Comparison of ENCODE assay signal across 10 mouse cellular contexts in the genomic region with DNA sequence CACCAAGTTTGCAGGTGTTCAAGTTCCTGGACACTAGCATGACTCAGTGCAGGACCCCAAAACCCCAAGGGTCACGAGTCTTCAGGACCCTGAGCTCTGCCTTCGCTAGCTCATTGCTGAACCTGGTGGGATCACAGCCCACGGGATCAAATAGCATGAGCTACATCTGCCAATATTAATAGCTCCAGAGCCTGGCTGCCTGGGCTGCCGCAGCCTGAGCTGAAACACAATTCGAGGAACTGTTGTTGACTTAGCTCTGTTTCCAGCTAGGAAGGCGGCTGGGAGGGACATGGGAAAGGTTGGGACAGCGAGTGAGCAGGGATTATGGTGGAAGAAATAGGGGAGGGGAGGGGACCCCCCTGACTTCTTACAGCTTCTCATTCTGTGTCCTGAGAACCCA. TPM values are rescaled to one million over a fixed set of nuclear protein-coding genes. Genes with fewer than 3 reads are reported as not detected.
DNase-seq lines count a peak whose midpoint lies in the region; ATAC-seq and TF ChIP-seq lines count a peak whose summit lies in the region.
"Had no signal": no experiment of that assay in that cellular context is flagged by ENCODE, and none has a peak within 500 bp of the region (broad histone marks: within the 10 kb centered on the region; RNA-seq: fewer than 3 reads in every experiment).

No protein-coding gene starts in this region.

- H3K27ac ChIP-seq in lung, embryonic 15.5 days, result peak overlapping the region; percentile 54
- H3K27ac ChIP-seq in hindbrain, postnatal 0 days, result peak overlapping the region; percentile 15; the same call in 1 of the 2 replicates
- peak overlapping the region; percentile 94 for H3K27ac ChIP-seq in stomach, embryonic 15.5 days

- WGBS in lung, embryonic 15.5 days, result 26% methylated on average over 7 of the region's 7 CpGs
- WGBS in hindbrain, postnatal 0 days, result 41% methylated on average over 7 of the region's 7 CpGs
- WGBS in stomach, embryonic 15.5 days, result 36% methylated on average over 7 of the region's 7 CpGs

- peaks cover 52% of the 10 kb centered on the region for H3K4me1 ChIP-seq in lung, embryonic 15.5 days
- peaks cover 24% of the 10 kb centered on the region for H3K4me1 ChIP-seq in hindbrain, postnatal 0 days (ENCODE audit: insufficient read depth, low read length)
- peaks cover 61% of the 10 kb centered on the region for H3K4me1 ChIP-seq in stomach, embryonic 15.5 days

- no peak overlapping the region for H3K4me3 ChIP-seq in lung, embryonic 15.5 days
- H3K4me3 ChIP-seq in hindbrain, postnatal 0 days (ENCODE audit: low read length), result no peak overlapping the region
- no peak overlapping the region for H3K4me3 ChIP-seq in stomach, embryonic 15.5 days (replicated peaks)
- H3K4me3 ChIP-seq: hindbrain, embryonic 15.5 days had no signal

- no peak for ATAC-seq in lung, embryonic 15.5 days (ENCODE audit: borderline replicate concordance, extremely low read depth, low FRiP score, low TSS enrichment)
- no peak for ATAC-seq in hindbrain, postnatal 0 days
- ATAC-seq in stomach, embryonic 15.5 days (ENCODE audit: insufficient read depth, low FRiP score, low read depth), result no peak
- no peak for ATAC-seq in inflammation-experienced regulatory T-cells, adult 6 months
- ATAC-seq: CD4-positive, CD25-positive, alpha-beta regulatory T cell, adult 4 months had no signal

- H3K27me3 ChIP-seq in lung, embryonic 15.5 days, result no peaks in the 10 kb centered on the region
- H3K27me3 ChIP-seq in hindbrain, postnatal 0 days (ENCODE audit: insufficient read depth, low read length), result no peaks in the 10 kb centered on the region
- no peaks in the 10 kb centered on the region for H3K27me3 ChIP-seq in stomach, embryonic 15.5 days (replicated peaks)
- H3K27me3 ChIP-seq: hindbrain, embryonic 15.5 days had no signal

- DNase-seq in gastrocnemius, adult 18-20 months (ENCODE audit: low spot score), result peak; percentile 60
- no peak for DNase-seq in gastrocnemius, postnatal 36 days
- no peak for DNase-seq in lung, adult 18-20 months
- no peak for DNase-seq in hindbrain, postnatal 0 days (ENCODE audit: low spot score)
- no peak for DNase-seq in cerebellum, adult 8-10 months

- H3K36me3 ChIP-seq in lung, embryonic 15.5 days, result 0 out of 2 replicates have a peak, but pooled peaks cover 4% of the 10 kb centered on the region
- no peaks in the 10 kb centered on the region for H3K36me3 ChIP-seq in hindbrain, postnatal 0 days (ENCODE audit: insufficient read depth, low read length)
- H3K36me3 ChIP-seq in stomach, embryonic 15.5 days, result peaks cover 2% of the 10 kb centered on the region; the same call in 1 of the 2 replicates
- H3K36me3 ChIP-seq: hindbrain, embryonic 15.5 days had no signal

- intact Hi-C loops in gastrocnemius, postnatal 36 days (cut with DNase I), result no loop called here

- no peak for TF ChIP-seq CTCF in hindbrain, postnatal 0 days (IDR thresholded peaks at IDR 0.05; ENCODE audit: low read depth)

- no peaks in the 10 kb centered on the region for H3K9me3 ChIP-seq in lung, embryonic 15.5 days
- H3K9me3 ChIP-seq in hindbrain, postnatal 0 days (ENCODE audit: low read length), result no peaks in the 10 kb centered on the region
- H3K9me3 ChIP-seq in stomach, embryonic 15.5 days, result no peaks in the 10 kb centered on the region
- H3K9me3 ChIP-seq: hindbrain, embryonic 15.5 days had no signal

- no peak overlapping the region for H3K4me2 ChIP-seq in lung, embryonic 15.5 days
- no peak overlapping the region for H3K4me2 ChIP-seq in hindbrain, postnatal 0 days (ENCODE audit: low read depth, low read length)
- no peak overlapping the region for H3K4me2 ChIP-seq in stomach, embryonic 15.5 days
- H3K4me2 ChIP-seq: hindbrain, embryonic 15.5 days had no signal

- H3K9ac ChIP-seq in lung, embryonic 15.5 days, result no peak overlapping the region
- no peak overlapping the region for H3K9ac ChIP-seq in hindbrain, postnatal 0 days (replicated peaks; ENCODE audit: low read length)
- no peak overlapping the region for H3K9ac ChIP-seq in stomach, embryonic 15.5 days
- H3K9ac ChIP-seq: hindbrain, embryonic 15.5 days had no signal

RNA-seq across cellular contexts. Expression of gene Dnajb12, which starts 23.8 kb away (rescaled TPM):
- 10 to 100 TPM; 73.4 to 80.1 TPM for total RNA-seq in gastrocnemius, adult 18-20 months (2021)
- total RNA-seq in gastrocnemius, postnatal 36 days (2021), result 10 to 100 TPM; 54.7 to 61.2 TPM
- polyA plus RNA-seq in lung, embryonic 15.5 days (2015; fragmentation: Nextera tagmentation; extraction: Ambion mirVana), result 21.0 and 24.1 TPM in 2 replicates
- 45.1 and 56.8 TPM in 2 replicates for total RNA-seq in hindbrain, postnatal 0 days (2014; rRNA removed)
- polyA plus RNA-seq in hindbrain, postnatal 0 days (2015; fragmentation: Nextera tagmentation; extraction: Ambion mirVana), result 25.5 and 26.4 TPM in 2 replicates
- 20.6 and 22.0 TPM in 2 replicates for polyA plus RNA-seq in stomach, embryonic 15.5 days (2015; fragmentation: Nextera tagmentation; extraction: Ambion mirVana)
- polyA plus RNA-seq in inflammation-experienced regulatory T-cells, adult 6 months (2017; shearing (Covaris generic)), result 10 to 100 TPM; 15.7 to 18.1 (median 17.4) TPM

RNA-seq across cellular contexts. Expression of gene Ddit4, which starts 48.5 kb away (rescaled TPM):
- total RNA-seq in gastrocnemius, adult 18-20 months (2021), result 100 to 1,000 TPM in 1 of 2 experiments, 1 to 10 TPM in 1; 8.1 to 202 TPM
- total RNA-seq in gastrocnemius, postnatal 36 days (2021), result 10 to 100 TPM; 18.2 to 39.3 TPM
- polyA plus RNA-seq in lung, embryonic 15.5 days (2015; fragmentation: Nextera tagmentation; extraction: Ambion mirVana), result 43.2 and 49.6 TPM in 2 replicates
- total RNA-seq in hindbrain, postnatal 0 days (2014; rRNA removed), result 55.9 and 76.6 TPM in 2 replicates
- polyA plus RNA-seq in hindbrain, postnatal 0 days (2015; fragmentation: Nextera tagmentation; extraction: Ambion mirVana), result 55.2 and 56.9 TPM in 2 replicates
- 45.6 and 45.8 TPM in 2 replicates for polyA plus RNA-seq in stomach, embryonic 15.5 days (2015; fragmentation: Nextera tagmentation; extraction: Ambion mirVana)
- 10 to 100 TPM; 11.5 to 25.9 (median 14.4) TPM for polyA plus RNA-seq in inflammation-experienced regulatory T-cells, adult 6 months (2017; shearing (Covaris generic))

Comparison
In these comparisons a context has a peak if more than half of its experiments do, and no peak if none do; other contexts are left out.
1. H3K27ac ChIP-seq: peak in every context shown above with its lines; median percentile 94 in stomach, embryonic 15.5 days; 54 in lung, embryonic 15.5 days; 15 in hindbrain, postnatal 0 days.